Mouse (Mus musculus): ENCODE measurements around the gene Tmem106a.

The Tmem106a gene

DNA sequence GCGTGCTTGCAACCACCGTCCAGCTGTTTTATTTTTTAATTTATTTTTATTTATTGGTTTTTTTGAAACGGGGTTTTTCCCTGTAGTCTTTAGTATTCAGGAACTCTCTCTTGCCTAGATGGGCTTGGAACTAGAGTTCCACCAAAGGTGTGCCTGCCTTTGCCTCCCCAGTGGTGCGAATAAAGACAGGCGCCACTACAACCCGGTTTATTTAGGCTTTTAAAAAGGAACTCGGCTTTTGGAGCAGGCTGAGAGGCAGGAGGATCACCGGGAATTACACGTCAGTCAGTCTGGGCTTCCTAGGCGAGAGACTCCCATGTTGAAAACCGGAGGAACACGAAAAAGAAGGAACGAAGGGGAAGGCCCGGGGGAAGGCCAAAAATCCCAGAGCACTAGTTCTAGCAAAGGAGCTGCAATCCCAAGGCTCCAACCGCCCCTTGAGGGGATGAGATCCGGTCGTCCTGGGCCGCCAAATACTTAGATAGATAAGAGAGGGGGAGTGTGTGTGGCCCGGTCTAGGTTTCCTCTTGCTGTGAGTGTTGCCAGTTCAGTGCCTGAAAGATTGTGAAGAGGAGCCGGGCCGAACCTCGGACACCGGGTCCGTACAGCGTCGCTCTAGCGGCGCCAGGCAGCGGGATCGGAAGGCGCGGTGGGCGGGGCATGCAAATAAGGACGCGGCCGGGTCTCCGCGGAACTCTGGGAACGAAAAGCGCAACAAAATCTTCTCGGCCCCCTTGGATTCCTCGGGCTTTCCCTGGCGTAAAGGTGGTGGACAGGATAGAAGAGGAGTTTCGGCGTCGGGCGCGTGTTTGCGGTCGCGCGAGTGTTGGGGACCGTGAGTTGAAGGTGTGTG is 59.0 kb downstream of the Tmem106a start:
- peak; percentile 96 for DNase-seq (ENCODE audit: low read depth, low spot score)

Data from ZHBTc4 (cell line).